Mouse (Mus musculus): ENCODE results near the gene Tbl1xr1.
A peak's percentile ranks its signal among the peaks of the same experiment; 100 is the strongest.

DNA sequence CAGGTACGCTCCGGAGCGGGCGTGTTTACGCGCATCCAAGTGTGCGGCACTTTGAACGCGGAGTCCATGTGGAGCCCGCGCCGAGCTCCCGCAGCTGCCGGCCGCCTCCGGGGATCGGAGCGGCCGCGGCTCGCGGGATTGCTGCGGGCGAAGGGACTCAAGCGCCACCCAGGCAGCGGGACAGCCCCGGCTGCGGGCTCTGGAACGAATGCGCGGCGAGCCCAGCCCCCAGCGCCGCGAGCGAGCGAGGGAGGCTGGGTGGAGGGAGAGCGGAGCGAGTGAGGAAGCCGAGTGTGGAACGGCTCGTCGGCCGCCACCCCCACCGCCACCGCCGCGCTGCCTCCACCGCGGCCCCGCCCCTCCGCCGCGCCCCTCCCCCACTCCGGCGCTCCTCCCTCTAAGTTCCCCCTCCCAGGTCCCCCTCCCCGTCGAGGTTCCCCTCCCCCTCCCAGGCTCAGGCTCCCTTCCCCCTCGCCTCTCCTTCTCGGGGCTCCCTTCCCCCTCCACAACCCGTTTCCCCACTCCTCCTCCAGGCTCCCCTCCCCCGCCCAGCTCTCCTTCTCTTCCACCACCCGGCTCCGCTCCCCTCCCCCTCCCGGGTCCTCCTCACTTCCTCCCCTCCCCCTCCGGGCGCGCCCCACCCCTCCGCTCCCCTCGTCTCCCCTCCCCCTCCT, 428 bp upstream of the Tbl1xr1 start:
- TF ChIP-seq POLR2A (IDR thresholded peaks at IDR 0.05; ENCODE audit: insufficient read length, low read depth) (peak; percentile 62), MAX (IDR thresholded peaks at IDR 0.05; ENCODE audit: low read depth) (no peak), USF1 (IDR thresholded peaks at IDR 0.05; ENCODE audit: low read depth) (no peak), E2F4 (IDR thresholded peaks at IDR 0.05; ENCODE audit: insufficient read depth) (no peak)

All from myocyte (in vitro differentiated cells).